Mouse (Mus musculus) thymus, adult 2 months (tissue): ENCODE results near the gene Cuedc2. TPM values are rescaled to one million over a fixed set of nuclear protein-coding genes. Genes with fewer than 3 reads are reported as not detected.

Experiments used
- DNase-seq: peaks from one replicate; pipeline ENCODE4 v3.0.0; 2021
- H3K27ac ChIP-seq: fragments of 200-500 bp; 2 replicates; pipeline ENCODE4 v1.5.1; 2012; ENCODE audit warnings: low read length, control low read depth; ENCODE audit not compliant: control insufficient read depth, insufficient read depth
- H3K27me3 ChIP-seq: fragments of 200-500 bp; 2 replicates; pipeline ENCODE4 v1.6.1; 2012; ENCODE audit warnings: mild to moderate bottlenecking, low read length, moderate library complexity, mixed read lengths; ENCODE audit not compliant: control insufficient read depth, insufficient read depth
- H3K36me3 ChIP-seq: fragments of 200-500 bp; 2 replicates; pipeline ENCODE4 v1.6.1; 2012; ENCODE audit warnings: mild to moderate bottlenecking, low read length, moderate library complexity; ENCODE audit not compliant: control insufficient read depth, insufficient read depth
- H3K4me1 ChIP-seq: fragments of 200-500 bp; replicated peaks from 2 replicates; pipeline ENCODE4 v1.6.1; 2012; ENCODE audit warnings: low read length; ENCODE audit not compliant: control insufficient read depth, insufficient read depth
- H3K4me3 ChIP-seq: fragments of 200-500 bp; 2 replicates; pipeline ENCODE4 v1.5.1; 2012; ENCODE audit warnings: mild to moderate bottlenecking, low read length, control low read depth, moderate library complexity; ENCODE audit not compliant: control insufficient read depth, insufficient read depth
- CTCF ChIP-seq: fragments of 200-500 bp; IDR thresholded peaks from 2 replicates; pipeline ENCODE4 v1.5.1; 2012; ENCODE audit warnings: mild to moderate bottlenecking, control low read depth, low read length, moderate library complexity, borderline replicate concordance; ENCODE audit not compliant: control insufficient read depth, poor library complexity, insufficient read depth; ENCODE audit errors: extremely low read depth
- POLR2A ChIP-seq: fragments of 200-500 bp; IDR thresholded peaks from 2 replicates; pipeline ENCODE4 v1.6.1; 2012; ENCODE audit warnings: mild to moderate bottlenecking, low read length, control low read depth, moderate library complexity; ENCODE audit not compliant: control insufficient read depth, poor library complexity, insufficient read depth; ENCODE audit errors: extremely low read depth
- WGBS: fragments of 180-500 bp; shearing (Covaris S2); methylation state at CpG from one replicate; pipeline ENCODE4 v1.1.7; 2018; 5-methylcytosine and 5-hydroxymethylcytosine counted together
- polyA plus RNA-seq: library from polyadenylated mRNA; depleted of rRNA; stranded (reverse); fragments of >200 nt; gene quantifications from 2 replicates; pipeline ENCODE4 v1.2.3, GENCODE M21; 2012; rRNA removed

Gene Cuedc2
- polyA plus RNA-seq, 1 experiment: 105 TPM

GRCm38 (mm10) chr19:46284686-46285085, 53.8 kb downstream of the Cuedc2 start:
- no peak for TF ChIP-seq CTCF
- no peak for TF ChIP-seq POLR2A
- H3K4me3 ChIP-seq: no peak overlapping the region
- H3K4me1 ChIP-seq: peaks cover 26% of the 10 kb centered on the region
- DNase-seq: no peak
- no peak overlapping the region for H3K27ac ChIP-seq
- peaks cover 26% of the 10 kb centered on the region for H3K36me3 ChIP-seq
- H3K27me3 ChIP-seq: no peaks in the 10 kb centered on the region
- 95% methylated on average over 4 of the region's 4 CpGs for WGBS

DNA sequence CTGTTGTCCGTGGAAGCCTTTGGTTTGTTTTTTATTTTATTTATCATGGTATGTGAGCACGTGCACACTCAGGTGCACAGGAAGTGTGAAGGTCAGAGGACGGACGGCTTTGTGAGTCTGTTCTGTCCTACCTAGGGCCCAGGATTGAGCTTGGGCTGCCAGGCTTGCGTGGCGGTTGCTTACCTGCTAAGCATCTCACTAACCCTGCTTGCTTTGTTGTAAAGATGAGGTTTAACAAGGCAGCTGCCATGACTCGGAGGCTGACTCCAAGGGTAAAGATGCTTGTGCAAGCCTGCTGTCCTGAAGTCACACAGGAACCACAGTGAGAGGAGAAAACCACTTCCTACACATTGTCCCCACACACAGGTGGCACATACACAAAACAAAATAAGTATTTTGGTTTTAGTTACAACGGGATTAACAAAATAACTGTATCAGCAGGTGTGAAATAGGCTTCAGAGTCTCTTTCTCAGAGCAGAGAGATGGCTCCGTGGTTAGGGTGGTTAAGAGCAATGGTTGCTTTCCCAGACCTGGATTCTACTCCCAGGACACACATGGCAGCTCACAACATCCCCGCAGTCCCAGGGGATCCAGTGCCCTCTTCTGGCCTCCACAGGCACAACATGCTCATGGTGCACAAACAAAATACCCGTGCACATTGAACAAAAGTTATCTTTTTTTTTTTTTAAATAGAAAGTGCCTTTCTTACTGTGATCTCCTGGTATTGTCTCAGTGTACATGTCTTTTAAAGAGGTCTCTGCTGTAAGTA, 56.2 kb downstream of the Cuedc2 start:
- DNase-seq: peak; percentile 33
- Histone ChIP-seq H3K4me3 (no peak overlapping the region), H3K36me3 (peaks cover 26% of the 10 kb centered on the region), H3K27me3 (no peaks in the 10 kb centered on the region), H3K27ac (peak overlapping the region; percentile 88), H3K4me1 (peaks cover 26% of the 10 kb centered on the region)
- 19% methylated on average over 11 of the region's 11 CpGs for WGBS
- TF ChIP-seq POLR2A: no peak
- TF ChIP-seq CTCF: no peak

Other genes starting within 250 kb of the Cuedc2 start
- 0.31 and 1.7 TPM in 2 replicates for gene Elovl3, start 206.8 kb downstream of the Cuedc2 start, polyA plus RNA-seq
- 0.17 and 0.24 TPM in 2 replicates for gene Pitx3, start 190.4 kb downstream of the Cuedc2 start, polyA plus RNA-seq
- 113 and 120 TPM in 2 replicates for gene Gbf1, start 186.2 kb downstream of the Cuedc2 start, polyA plus RNA-seq
- gene Nfkb2, start 34.4 kb downstream of the Cuedc2 start, polyA plus RNA-seq: 107 and 122 TPM in 2 replicates
- gene Psd, start 11.5 kb downstream of the Cuedc2 start, polyA plus RNA-seq: 1.5 and 1.6 TPM in 2 replicates
- 13.5 and 15.2 TPM in 2 replicates for gene Fbxl15, start 10.5 kb downstream of the Cuedc2 start, polyA plus RNA-seq
- 16.8 and 20.6 TPM in 2 replicates for gene Mfsd13a, start 2.4 kb upstream of the Cuedc2 start, polyA plus RNA-seq
- gene 2310034G01Rik, start 11.6 kb upstream of the Cuedc2 start, polyA plus RNA-seq: 0.38 and 0.43 TPM in 2 replicates
- gene Actr1a, start 57.0 kb upstream of the Cuedc2 start, polyA plus RNA-seq: 163 and 164 TPM in 2 replicates
- gene Sufu, start 58.2 kb upstream of the Cuedc2 start, polyA plus RNA-seq: 31.3 and 40.8 TPM in 2 replicates
- 57.9 and 78.2 TPM in 2 replicates for gene Trim8, start 163.0 kb upstream of the Cuedc2 start, polyA plus RNA-seq
- 17.0 and 21.6 TPM in 2 replicates for gene Arl3, start 234.5 kb upstream of the Cuedc2 start, polyA plus RNA-seq
- 5.6 and 6.5 TPM in 2 replicates for gene Sfxn2, start 234.7 kb upstream of the Cuedc2 start, polyA plus RNA-seq